Comparison of ENCODE assay signal across 21 mouse cellular contexts in genomic region chr17:50522473-50523083, GRCm38 (mm10). TPM values are rescaled to one million over a fixed set of nuclear protein-coding genes. Genes with fewer than 3 reads are reported as not detected.
DNase-seq lines count a peak whose midpoint lies in the region; ATAC-seq lines count a peak whose summit lies in the region.
"Had no signal": no experiment of that assay in that cellular context is flagged by ENCODE, and none has a peak within 500 bp of the region (broad histone marks: within the 10 kb centered on the region; RNA-seq: fewer than 3 reads in every experiment).

No protein-coding gene starts in this region.

- ATAC-seq in erythroid progenitor cell, adult 5-6 weeks (replicated peaks; ENCODE audit: low FRiP score, poor library complexity, severe bottlenecking): peak; percentile 43; the same call in 1 of the 2 replicates
- peak; percentile 88 for ATAC-seq in megakaryocyte progenitor cell, adult 5-6 weeks (replicated peaks; ENCODE audit: poor library complexity)
- ATAC-seq in cerebellum, adult (ENCODE audit: insufficient number of reproducible peaks, low FRiP score, low TSS enrichment): no peak
- ATAC-seq: forebrain, embryonic 13.5 days; forebrain, embryonic 16.5 days; Patski had no signal

- intact Hi-C loops in heart, postnatal 14 days (cut with DNase I): no loop called here

- peak; percentile 39 for DNase-seq in heart, adult 11 months
- no peak for DNase-seq in heart, postnatal 14 days
- peak; percentile 73 for DNase-seq in 416B (ENCODE audit: low read depth)
- DNase-seq in gastrocnemius, postnatal 4 days (ENCODE audit: low spot score in 2 of 2): no peak
- no peak for DNase-seq in cerebellum, postnatal 36 days
- DNase-seq: adrenal gland, postnatal 10 days; adrenal gland, postnatal 36 days; B cell, adult 2 months; cerebellum, adult 11 months; cerebellum, adult 2 months; cerebellum, adult 9-11 months; cerebellum, postnatal 25 days; gastrocnemius, postnatal 10 days; gastrocnemius, postnatal 36 days; heart, adult 2 months had no signal

RNA-seq across cellular contexts. Expression of gene Plcl2, which starts 13.4 kb away (rescaled TPM):
- total RNA-seq in heart, postnatal 14 days (2021): 10 to 100 TPM in 1 of 2 experiments, 1 to 10 TPM in 1; 9.9 to 10.6 TPM
- 145 and 168 TPM in 2 replicates for total RNA-seq in erythroid progenitor cell, adult 5-6 weeks (2015; ENCODE audit: low replicate concordance)
- total RNA-seq in erythroid progenitor cell, adult 5-6 weeks (2017; ENCODE audit: low replicate concordance): 165 and 173 TPM in 2 replicates
- 25.0 and 29.6 TPM in 2 replicates for total RNA-seq in megakaryocyte progenitor cell, adult 5-6 weeks (2015)
- 28.1 and 28.5 TPM in 2 replicates for total RNA-seq in megakaryocyte progenitor cell, adult 5-6 weeks (2017)
- 10 to 100 TPM; 32.9 to 34.0 TPM for total RNA-seq in gastrocnemius, postnatal 4 days (2021)

Comparison
In these comparisons a context has a peak if more than half of its experiments do, and no peak if none do; other contexts are left out.
1. DNase-seq: peak in heart, adult 11 months (single experiment) and 416B (single experiment); none in heart, postnatal 14 days (0 of 2), gastrocnemius, postnatal 4 days (0 of 2) and cerebellum, postnatal 36 days (0 of 2).
2. RNA of gene Plcl2, which starts 13.4 kb away (total RNA-seq): 145 to 173 TPM in erythroid progenitor cell, adult 5-6 weeks; 32.9 to 34.0 TPM in gastrocnemius, postnatal 4 days, 25.0 to 29.6 TPM in megakaryocyte progenitor cell, adult 5-6 weeks and 9.9 to 10.6 TPM in heart, postnatal 14 days; every median in the first group is over 4 times any median in the second.